Mouse (Mus musculus): ENCODE data around the gene Lmo7.

- TF ChIP-seq HCFC1 (IDR thresholded peaks at IDR 0.05; ENCODE audit: borderline replicate concordance, insufficient read depth, low read length) (no peak), MAFK (IDR thresholded peaks at IDR 0.05; ENCODE audit: insufficient read depth, low read depth, low read length) (no peak), CHD2 (IDR thresholded peaks at IDR 0.05; ENCODE audit: low read depth, low read length) (no peak)
Observed at GRCm38 (mm10) chr14:101891903-101892448, 162.2 kb downstream of the Lmo7 start.
